Mouse (Mus musculus): ENCODE results near the gene Cwf19l1. TPM values are rescaled to one million over a fixed set of nuclear protein-coding genes. Genes with fewer than 3 reads are reported as not detected.

The Cwf19l1 gene
- polyA plus RNA-seq, 1 experiment from 2014 or later = 29.7 TPM

Other genes with a start within 250 kb of the Cwf19l1 start
- gene Dnmbp, start 195.7 kb downstream of the Cwf19l1 start, polyA plus RNA-seq (2015; fragmentation: Nextera tagmentation; extraction: Ambion mirVana) = 19.2 and 19.4 TPM in 2 replicates
- gene Cpn1, start 149.3 kb downstream of the Cwf19l1 start, polyA plus RNA-seq (2015; fragmentation: Nextera tagmentation; extraction: Ambion mirVana) = 0.40 and 0.45 TPM in 2 replicates
- gene Cyp2c23, start 106.7 kb downstream of the Cwf19l1 start, polyA plus RNA-seq (2015; fragmentation: Nextera tagmentation; extraction: Ambion mirVana) = not detected in 2 replicates
- 35.9 and 39.2 TPM in 2 replicates for gene Erlin1, start 66.1 kb downstream of the Cwf19l1 start, polyA plus RNA-seq (2015; fragmentation: Nextera tagmentation; extraction: Ambion mirVana)
- gene Chuk, start 28.4 kb downstream of the Cwf19l1 start, polyA plus RNA-seq (2015; fragmentation: Nextera tagmentation; extraction: Ambion mirVana) = 39.6 and 41.5 TPM in 2 replicates
- 83.2 and 90.4 TPM in 2 replicates for gene Bloc1s2, start 10.6 kb upstream of the Cwf19l1 start, polyA plus RNA-seq (2015; fragmentation: Nextera tagmentation; extraction: Ambion mirVana)
- not detected in 2 replicates for gene Pkd2l1, start 56.6 kb upstream of the Cwf19l1 start, polyA plus RNA-seq (2015; fragmentation: Nextera tagmentation; extraction: Ambion mirVana)
- gene Scd3, start 67.4 kb upstream of the Cwf19l1 start, polyA plus RNA-seq (2015; fragmentation: Nextera tagmentation; extraction: Ambion mirVana) = 0.89 and 0.96 TPM in 2 replicates
- gene Scd2, start 157.8 kb upstream of the Cwf19l1 start, polyA plus RNA-seq (2015; fragmentation: Nextera tagmentation; extraction: Ambion mirVana) = 179 and 181 TPM in 2 replicates
- gene Scd4, start 197.2 kb upstream of the Cwf19l1 start, polyA plus RNA-seq (2015; fragmentation: Nextera tagmentation; extraction: Ambion mirVana) = 0.16 and 0.39 TPM in 2 replicates